Mouse (Mus musculus): ENCODE measurements around the gene Lrrc9.

DNA sequence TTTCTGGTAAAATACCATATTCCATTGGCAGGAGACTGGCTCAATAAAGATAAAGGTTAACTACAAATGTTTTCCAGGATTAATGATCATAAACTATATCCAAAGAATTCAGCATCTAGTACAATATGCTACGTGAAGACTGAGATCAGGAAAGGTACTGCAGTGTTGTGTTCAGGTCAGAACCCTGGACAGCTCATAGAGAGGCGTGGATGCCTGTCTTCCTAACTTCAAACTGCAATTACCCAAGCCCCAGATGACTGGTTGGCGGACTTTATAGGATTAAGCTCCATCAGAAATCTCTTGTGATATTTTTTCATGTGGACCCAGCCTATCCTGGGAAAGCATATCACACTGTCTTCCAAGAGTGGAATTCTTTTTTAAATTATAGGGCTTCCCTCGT lies 19.0 kb upstream of the Lrrc9 start:
- TF ChIP-seq CTCF (IDR thresholded peaks at IDR 0.05 in 2 of 3, conservative IDR thresholded peaks at IDR 0.05 in 1 of 3; ENCODE audit: control insufficient read depth in 1 of 3, insufficient read depth in 1 of 3, low read depth in 2 of 3, low read length in 3 of 3, poor library complexity in 1 of 3, severe bottlenecking in 1 of 3), result no peak
- no peak for TF ChIP-seq E2F4 (IDR thresholded peaks at IDR 0.05; ENCODE audit: borderline replicate concordance, low read depth, low read length)
- TF ChIP-seq TAL1 (IDR thresholded peaks at IDR 0.05; ENCODE audit: low read length), result no peak
- TF ChIP-seq GATA1 (IDR thresholded peaks at IDR 0.05; ENCODE audit: low read depth, low read length), result no peak
- TF ChIP-seq POLR2A (IDR thresholded peaks at IDR 0.05; ENCODE audit: control insufficient read depth in 1 of 2, insufficient read depth in 1 of 2, low read depth in 1 of 2, low read length in 2 of 2, poor library complexity in 1 of 2), result no peak
- no peak for TF ChIP-seq ETS1 (IDR thresholded peaks at IDR 0.05; ENCODE audit: low read depth, low read length)
